Mouse (Mus musculus) heart, adult 9 months (tissue): ENCODE results near the gene Rapgef4.
"Not testable (repeated sequence)": the region's sequence is repeated elsewhere in the genome, so short reads cannot be mapped to it uniquely, and the experiment has no call there.

ENCODE experiments used
- DNase-seq, 2 experiments: peaks; one replicate each; pipeline ENCODE4 v3.0.0; 2022; ENCODE audit warnings: low spot score in 2 of 2

Rapgef4 gene

DNA sequence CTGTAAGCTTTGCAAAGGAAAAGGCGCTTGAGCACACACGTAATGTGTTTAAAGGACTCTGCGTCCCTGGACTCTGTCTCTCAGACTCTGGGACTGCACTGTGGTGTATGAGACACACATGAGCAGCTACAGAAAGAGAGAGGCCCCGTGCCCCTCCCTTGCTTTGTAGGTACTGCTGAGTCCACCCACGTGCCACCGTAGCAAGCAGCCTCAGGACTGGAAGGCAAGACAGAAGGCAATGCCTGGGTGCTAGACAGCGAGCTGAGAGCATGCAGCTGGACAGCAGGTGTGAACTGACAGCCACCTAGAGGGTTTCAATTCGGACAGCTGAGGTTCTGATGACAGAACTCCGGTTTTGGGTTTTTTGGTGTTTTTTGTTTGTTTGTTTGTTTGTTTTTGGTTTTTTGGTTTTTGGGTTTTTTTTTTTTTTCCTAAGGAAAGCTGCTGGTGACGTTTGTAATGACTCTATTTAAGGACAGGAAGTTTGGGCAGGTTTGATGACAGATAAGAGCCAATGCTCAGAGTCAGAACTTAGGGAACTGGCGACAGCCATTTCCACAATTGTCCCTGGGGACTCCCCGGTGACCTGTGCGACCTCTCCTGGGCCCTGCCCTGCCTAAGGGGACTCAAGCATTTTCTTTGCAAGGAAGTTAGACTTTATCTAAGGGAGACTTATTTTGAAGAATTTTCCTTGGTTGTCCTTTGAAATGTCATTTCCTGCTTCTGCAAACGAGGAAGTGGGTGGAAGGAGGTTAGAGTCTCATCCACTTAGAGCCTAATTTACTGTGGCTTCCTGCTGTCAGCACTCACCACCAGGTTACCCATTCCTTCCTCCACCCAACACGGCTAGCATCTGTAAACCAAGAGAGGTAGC, 136.3 kb downstream of the Rapgef4 start:
- peak; percentile 79 to 89 for DNase-seq

DNA sequence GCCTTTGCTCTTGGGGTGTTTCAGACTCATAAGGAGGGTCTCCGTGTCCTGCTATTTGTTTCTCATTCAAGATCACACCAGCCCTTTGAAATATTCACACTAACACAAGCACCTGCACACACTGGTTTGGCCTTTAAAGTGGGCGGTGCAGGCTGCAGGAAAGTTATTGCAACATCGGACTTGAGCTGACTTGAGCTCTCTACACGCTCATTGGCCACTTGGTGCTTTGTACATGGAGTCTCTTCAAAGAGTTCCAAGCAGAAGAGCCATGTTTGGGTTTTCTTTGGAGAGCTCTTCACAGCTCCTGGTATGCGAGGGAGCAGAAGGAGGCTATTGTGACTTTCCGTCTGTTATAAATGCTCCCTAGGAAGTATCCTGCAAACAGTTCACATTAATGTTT, 139.2 kb downstream of the Rapgef4 start:
- no peak for DNase-seq

DNA sequence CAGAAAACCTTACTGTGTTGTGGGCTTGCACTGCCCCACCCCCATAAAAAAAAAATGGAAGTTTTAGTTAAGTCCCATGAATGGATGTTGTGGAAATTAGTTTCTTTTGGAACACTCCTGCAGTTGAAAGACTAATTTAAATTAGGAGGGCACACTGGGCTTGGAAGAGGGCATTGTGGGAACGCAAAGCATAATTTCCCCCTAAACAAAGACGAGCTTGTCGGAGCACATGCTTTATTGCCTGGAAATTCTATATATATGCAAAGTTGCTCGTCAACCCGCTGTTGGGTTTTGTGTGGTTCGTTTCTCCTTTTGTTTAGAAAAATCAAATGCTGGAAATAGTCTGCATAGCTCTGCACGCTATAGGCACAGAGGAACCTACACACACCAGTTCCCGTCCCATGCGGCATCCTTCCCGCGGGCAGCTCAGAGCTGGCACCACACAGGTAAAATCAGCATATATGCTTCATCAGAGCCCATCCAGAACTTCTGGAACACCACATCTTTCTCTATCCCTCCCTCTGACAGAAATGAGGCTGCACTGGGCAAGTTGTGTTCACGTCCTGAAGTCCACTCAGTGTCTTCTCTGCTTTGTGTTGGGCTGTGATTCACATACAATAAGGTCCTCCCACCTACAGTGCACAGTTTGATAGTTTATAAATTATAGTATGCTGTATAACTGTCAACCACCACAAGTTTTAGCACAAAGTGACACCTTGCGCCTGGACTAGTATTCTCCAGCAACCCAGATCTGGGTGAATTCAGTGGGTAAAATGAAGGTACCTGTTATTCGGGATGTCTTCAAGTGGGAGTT, 141.6 kb downstream of the Rapgef4 start:
- no peak for DNase-seq

DNA sequence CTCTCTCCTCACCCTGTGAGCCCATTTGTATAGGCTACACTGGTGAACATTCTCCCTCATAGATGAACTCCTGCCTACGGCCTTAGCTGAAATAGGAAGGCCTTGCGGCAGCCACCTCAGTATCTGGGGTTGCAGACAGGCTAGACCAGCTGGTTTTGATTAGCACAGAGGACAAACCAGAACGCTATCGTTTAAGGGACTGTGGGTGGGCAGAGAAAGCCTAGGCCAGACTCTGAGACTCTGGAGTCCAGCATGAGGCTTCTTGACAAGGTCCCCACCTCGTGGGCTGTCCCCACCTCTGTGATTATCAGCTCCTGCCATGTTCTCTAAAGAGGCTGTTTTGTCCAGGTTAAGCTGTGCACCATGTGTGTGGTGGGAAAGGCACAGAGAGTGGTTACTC, 142.8 kb downstream of the Rapgef4 start:
- no peak for DNase-seq

DNA sequence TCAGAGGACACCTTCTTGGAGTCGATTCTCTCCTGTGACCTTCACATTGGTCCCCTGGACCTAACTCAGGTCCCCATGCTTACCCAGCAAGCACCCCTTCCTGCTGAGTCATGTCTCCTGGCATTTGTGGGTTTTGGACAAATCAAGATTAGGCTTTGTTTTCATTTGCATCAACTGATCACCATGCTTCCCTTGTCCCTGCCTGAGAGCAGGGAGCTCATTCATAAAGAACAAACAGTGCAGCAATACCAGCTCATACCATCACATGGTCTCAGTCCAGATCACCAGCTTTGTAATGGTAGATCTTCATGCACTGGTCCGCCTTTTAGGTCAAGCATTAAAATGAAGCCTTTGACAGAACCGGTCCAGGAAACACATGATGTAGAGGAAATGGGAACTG, 144.7 kb downstream of the Rapgef4 start:
- no peak for DNase-seq

DNA sequence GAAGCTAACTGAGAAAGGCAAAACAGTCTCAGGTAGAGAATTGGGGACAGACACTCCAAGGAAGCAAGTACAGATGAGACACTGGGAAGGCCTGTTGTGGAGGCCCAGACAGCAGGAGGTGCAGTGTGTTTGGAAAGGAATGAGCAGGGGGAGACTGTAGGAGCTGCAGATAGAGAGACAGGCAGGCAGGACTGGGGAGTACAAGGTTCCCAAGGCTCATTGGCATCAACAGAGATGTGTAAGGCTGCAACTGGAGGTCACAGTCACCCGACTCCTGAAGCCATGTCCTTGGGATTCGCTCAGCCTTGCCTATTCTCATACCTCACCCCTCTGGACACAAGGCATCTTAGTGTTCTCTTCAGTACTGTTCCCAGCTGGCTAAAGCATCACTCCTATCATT, 145.4 kb downstream of the Rapgef4 start:
- DNase-seq: no peak

DNA sequence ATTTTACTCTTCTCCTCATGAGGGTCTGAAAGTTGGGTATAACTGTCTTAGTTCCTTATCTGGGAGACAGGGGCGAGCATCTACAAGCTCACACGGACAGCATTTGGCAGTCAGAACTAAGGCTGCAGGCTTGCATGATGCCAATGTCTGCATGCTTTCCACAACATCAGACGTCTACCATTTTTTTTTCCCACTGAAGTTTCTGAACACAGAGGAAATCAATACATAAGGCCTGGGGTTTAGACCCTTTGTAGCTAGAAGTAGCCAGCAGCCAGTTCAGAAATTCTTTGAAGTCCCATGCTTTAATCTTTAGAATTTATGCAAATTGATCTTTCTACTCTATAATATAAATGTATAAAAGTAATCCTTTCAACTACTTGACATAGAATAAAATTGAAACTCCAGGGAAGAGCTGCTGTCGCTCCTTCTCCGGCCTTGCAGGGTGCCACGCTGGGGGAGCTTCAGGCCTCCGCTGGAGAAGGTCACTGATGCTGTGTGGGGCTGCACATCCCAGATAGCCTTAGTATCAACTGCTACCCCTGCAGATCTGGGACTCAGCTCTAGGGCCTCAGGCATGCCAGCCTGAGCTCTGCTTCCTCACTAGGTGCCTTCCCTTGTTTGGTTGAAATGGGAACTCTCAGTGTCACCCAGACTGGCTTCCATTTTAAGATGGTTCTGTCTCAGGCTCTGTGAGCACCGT, 148.7 kb downstream of the Rapgef4 start:
- no peak for DNase-seq

DNA sequence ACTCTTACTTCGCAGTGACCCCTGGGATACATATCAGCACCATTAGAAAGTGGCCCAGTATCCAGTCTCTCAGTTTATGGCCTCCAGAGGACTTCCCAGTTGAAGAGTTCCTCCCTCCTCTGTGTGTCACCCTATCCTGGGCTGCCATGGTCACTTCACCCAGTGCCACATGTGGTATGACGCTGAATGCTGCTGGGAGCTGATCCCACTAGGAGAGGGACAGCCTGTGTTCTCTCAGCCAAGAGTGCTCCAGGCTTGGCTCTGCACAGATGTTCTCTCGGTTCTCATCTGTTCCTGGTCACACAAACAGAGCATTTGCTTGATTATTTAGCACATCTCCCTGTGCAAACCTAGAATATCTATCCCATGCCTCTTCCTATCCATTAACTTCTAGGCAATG, 151.2 kb downstream of the Rapgef4 start:
- no peak for DNase-seq

DNA sequence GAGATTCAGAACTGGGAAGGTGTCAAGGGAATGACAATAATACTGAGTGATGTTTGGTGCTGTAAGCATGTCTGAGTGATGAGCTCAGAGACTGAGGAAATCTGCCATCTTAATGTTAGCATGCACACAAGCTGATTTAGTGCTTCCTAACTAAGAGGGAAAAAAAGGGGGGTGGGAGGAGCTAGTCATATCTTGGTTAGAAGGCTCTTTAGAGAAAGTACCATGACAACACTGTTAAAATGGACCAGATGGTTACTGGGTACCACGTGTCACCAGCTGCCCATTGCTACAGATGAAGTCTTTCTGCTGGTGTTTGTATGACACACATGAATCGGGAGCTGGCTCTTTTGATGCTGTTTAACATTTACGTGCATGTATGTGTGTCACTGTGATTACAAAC, 155.0 kb downstream of the Rapgef4 start:
- DNase-seq: no peak

DNA sequence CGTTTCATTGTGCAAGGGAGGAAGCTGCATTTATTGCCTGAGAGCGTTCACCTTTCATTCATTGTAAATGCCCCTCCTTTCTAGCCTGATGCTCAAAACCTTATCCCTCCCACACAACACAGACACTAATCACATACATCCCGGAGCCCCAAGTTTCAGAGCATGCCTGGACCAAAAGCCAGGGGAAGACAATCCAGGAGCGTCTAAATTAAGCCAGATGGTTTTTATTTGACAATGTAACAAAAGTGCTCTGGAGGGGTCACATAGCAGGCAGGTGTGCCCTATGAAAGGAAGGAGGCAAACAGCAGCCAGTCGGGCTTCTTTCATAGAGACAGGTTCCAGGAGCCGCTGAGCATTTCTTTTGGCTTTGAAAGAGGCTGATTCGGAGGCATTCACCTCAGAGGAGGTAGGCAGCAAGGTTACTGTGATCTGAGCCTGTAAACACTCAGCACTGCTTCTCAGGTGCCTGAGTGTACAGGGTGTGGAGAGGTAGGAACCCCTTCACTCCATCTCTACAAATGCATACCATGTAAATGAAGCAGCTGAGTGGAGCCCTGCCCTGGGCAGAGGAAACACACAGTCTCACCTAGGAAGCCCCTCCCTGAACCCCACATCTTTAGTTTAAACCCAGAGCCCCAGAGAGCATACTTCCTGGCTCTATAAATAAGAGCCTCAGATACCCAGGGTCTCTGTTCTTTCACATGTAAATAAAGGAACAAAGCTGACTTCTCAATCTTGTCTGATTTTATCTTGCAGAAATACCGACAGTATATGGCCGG, 155.6 kb downstream of the Rapgef4 start:
- DNase-seq: no peak

DNA sequence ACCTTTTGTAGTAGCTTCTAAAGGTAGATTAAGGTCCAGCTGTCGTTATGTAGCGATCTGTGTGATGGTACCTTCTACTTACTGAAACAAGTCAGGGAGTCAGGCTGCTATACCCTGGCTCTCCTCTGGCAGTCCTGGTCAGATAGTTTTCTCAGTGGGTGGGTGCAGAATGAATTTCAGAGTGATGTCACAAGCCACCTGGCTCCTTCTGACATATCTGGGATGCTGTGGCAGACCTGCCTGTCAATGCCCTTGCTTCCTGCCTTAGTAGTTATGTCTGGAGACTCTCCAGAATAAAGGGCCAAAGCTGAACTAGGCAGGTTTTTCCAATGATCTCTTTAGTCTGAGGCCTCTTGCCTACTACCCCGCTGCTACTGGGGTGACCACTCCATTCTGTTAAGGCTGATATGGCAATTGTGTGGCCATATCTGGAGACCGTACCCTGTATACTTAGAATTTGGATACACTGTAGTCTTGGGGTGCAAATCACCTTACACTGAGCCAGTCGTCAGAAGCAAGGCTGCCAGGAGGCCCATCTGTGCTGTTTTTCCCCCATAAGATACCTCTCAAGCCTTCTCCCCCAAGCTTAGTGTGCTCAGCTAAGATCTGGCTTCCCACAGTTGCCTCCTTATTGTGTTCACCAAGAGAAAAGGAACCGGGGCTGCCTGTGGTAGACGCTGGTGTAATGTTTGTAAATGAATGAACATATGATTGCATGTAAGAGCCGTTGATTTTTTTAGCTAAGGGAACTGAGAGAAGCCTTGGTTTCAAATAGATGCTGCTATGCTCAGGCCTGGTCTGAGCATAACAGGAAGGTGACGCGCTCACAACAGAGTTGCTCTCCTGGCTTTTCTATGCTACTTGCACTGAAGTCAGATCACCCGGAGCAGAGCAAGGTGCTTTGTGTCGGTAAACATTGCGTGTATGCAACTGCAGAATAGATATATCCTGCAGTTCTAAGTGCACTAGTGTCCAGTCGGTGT, 159.1 kb downstream of the Rapgef4 start:
- no peak for DNase-seq

DNA sequence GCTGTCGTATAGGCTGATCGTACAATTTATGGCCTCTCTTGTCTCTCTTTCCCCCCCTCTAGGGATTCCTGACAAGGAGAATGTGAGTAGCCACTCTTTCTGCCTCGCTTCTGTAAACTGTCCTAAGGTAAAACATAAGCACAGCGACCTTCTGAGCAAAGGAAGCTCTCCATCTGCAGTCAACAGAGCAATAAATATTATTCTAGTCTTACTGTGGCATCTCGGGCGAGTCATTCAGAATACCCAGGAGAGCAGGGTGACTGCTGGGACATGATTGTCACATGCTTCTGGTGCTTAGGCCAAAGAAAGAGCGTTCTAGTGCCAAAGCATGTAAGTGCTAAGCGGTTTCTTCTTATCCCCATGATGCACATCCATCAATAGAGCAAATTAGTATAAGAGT, 160.1 kb downstream of the Rapgef4 start:
- DNase-seq: no peak

DNA sequence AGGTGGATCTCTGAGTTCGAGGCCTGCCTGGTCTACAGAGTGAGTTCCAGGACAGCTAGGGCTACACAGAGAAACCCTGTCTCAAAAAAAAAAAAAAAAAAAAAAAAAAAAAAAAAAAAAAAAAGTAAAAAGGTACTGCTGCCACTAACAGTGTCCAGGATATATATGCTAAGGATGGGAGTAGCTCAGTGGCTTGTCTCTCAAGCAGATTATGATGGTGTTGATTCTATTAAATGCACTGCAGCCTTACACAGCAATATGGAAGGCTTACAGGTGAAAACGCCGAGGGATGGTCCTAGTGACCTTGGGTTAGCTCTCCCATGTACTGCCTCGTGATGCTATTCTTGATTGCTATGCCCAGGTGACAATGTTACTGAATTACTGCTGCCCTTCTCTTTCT, 160.7 kb downstream of the Rapgef4 start:
- DNase-seq: not testable (repeated sequence)

DNA sequence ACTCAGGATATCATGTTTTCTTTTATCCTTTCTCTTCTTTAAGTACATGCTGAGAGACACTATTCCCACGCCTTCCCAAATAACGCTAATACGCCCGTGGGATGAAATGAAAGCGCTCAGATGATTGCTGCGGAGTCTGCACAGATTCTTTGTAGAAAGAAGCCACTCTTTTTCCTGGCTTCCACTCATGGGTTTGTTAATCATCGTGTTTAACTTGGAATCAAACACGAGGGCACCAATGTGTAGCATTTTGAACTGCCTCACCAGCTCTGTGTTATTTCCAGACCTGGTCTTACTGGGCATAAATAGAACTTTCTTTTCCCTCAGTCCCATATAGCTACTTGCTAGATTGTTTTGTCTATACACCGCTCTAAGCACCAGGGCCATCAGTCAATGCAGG, 162.4 kb downstream of the Rapgef4 start:
- no peak for DNase-seq

DNA sequence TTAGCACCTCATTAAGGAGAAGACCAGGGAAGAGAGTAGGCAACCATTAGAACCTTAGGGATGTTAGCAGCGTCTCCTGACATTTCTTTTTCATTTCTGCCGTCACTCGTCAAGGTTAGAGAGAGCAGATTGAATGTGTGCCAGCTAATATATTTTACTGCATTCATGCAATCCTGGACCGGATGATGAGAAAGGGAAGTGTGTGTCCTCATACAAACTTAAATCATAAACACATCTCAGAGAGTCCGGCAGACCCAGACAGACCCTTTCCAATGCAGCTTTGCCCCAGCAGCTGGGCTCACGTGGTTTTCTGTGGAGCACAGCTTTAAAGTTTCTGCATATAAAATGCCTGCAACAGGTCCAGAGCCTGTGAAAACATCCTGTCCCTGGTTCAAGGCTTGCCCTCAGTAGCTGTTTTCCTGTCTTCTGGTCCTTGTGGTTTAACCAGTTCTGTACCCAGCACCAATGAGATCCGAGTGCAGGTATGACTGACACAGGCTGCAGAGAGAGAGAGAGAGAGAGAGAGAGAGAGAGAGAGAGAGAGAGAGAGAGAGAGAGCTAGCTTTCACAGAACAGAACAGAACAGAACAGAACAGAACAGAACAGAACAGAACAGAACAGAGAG, 163.6 kb downstream of the Rapgef4 start:
- DNase-seq: no peak

DNA sequence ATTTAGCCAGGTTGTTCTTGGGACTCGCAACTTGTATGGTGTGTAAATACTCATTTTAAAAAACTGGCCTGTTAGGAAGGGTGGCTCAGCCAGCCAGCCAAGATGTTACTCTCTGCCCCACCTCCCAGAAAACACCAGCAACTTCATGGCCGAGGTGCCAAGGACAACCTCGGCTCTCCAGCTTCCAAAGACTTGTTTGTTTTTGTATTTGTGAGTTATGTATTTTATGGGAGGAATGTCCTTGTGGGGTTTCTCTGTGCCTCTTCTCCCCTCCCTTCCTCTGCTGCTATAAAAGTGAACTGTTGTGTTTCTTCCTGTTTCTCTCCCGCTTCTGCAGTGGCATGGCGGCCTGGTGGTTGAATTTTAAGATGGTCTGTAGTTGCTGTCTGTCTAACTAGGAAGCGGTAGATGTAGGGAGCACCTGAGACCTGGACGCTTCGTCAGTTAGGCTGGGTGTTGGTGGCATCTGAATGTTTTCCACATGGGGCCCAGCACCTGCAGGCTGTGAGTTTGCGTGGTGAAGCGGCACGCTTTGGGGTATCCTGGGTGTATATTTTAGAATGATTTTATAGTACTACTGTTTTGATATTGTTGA, 164.3 kb downstream of the Rapgef4 start:
- no peak for DNase-seq

DNA sequence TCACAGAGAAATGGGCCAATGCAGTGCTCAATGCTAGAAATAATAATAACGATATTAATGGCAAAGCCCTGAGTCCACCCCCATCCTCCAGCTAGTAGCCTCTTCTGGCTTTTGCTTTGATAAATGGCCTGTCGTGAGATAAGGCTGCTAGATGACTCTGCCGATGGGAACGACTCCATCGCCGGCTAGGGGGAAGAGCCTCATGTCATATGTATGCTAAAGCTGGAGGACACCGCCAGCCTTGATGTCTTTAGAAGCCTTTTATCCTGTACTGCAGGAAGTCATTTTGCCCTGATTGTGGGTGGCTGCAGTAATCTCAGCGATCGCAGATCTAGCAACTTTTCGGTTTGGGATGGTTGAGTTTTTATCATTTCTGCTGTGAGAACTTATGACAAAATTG, 165.0 kb downstream of the Rapgef4 start:
- DNase-seq: no peak

DNA sequence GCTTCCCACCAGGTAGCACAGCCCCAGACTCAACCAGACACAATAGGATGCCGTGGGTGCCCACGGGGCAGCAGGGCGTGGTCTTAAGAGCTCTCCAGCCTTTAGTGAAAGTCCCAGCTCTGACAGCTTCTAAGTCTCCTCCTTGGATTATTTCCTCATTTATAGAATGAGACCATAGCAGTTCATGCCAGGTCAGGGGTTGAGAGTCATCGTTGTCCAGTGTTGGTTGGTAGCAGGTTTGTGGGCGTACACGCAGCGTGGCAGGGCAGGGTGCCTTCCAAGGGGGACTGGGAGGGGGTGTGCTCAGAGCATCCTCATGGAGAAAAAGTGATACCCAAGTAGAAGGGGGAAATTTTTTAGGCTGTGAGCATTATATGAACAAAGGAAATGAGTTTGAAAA, 166.2 kb downstream of the Rapgef4 start:
- no peak for DNase-seq

DNA sequence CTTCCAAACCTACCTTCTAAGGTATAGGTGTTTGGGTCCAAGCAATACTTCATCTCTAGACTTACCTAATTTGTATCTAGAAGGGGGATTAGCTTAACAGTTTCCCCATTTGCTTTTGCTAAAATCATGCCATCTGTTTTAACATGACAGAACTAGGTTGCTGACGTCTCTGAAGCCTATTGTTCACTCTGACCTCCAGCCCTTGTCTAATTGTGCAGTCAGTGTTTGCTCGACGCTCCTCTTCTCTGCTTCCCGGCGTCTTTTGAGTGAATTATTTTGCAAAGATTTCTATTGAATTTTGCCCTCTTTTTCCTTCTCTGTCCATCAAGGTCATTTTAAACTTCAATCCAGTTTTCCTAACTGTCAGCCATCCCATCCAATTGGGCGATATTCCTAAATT, 166.7 kb downstream of the Rapgef4 start:
- no peak for DNase-seq

DNA sequence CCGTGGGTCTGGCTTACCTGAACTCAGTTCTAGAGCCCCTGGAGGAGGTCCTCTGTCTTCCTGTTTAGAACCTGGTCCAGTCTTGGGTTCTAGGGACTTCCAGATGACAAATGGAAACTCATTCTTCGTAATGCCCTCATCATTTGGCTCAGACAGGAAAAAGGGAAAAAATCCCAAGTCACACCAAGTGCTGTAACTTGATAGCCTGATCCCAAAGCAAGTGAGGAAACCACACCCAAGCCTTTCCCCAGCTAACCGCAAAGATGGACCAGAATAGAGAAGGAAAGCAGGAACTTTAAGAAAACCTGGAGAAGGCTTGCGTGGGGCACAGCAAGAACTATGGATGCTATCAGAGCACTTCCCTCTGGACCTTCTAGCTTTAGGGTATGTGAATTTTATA, 167.6 kb downstream of the Rapgef4 start:
- DNase-seq: peak; percentile 36 to 53
